Mouse (Mus musculus) heart, postnatal 0 days (tissue): ENCODE measurements around the gene Hspa5. TPM values are rescaled to one million over a fixed set of nuclear protein-coding genes. Genes with fewer than 3 reads are reported as not detected.
"Not testable (repeated sequence)": the region's sequence is repeated elsewhere in the genome, so short reads cannot be mapped to it uniquely, and the experiment has no call there.

ENCODE experiments used
- ATAC-seq: fragments of 200-750 bp; cut with Nextera tagmentation; 2 replicates; pipeline ENCODE4 v1.8.0; 2017; ENCODE audit warnings: low read depth, moderate number of reproducible peaks, moderate library complexity; ENCODE audit not compliant: insufficient read depth
- DNase-seq: peaks from one replicate; pipeline ENCODE4 v3.0.0-alpha.2; 2016; ENCODE audit warnings: low spot score
- H3K27ac ChIP-seq: fragments of 300-500 bp; sonication (generic); 2 replicates; pipeline ENCODE4 v1.5.1; 2014; ENCODE audit warnings: low read depth, mild to moderate bottlenecking
- H3K27me3 ChIP-seq: fragments of 300-500 bp; sonication (generic); 2 replicates; pipeline ENCODE4 v1.6.1; 2014; ENCODE audit warnings: low read length, mixed read lengths; ENCODE audit not compliant: control insufficient read depth, insufficient read depth
- H3K36me3 ChIP-seq: fragments of 300-500 bp; sonication (generic); replicated peaks from 2 replicates; pipeline ENCODE4 v1.6.1; 2014; ENCODE audit warnings: low read length, mixed read lengths; ENCODE audit not compliant: control insufficient read depth, insufficient read depth
- H3K4me1 ChIP-seq: fragments of 300-500 bp; sonication (generic); 2 replicates; pipeline ENCODE4 v1.6.1; 2014; ENCODE audit warnings: antibody characterized with exemption; ENCODE audit not compliant: control insufficient read depth, insufficient read depth
- H3K4me2 ChIP-seq: fragments of 300-500 bp; sonication (generic); 2 replicates; pipeline ENCODE4 v1.6.1; 2014; ENCODE audit warnings: low read depth, mild to moderate bottlenecking, low read length, moderate library complexity
- H3K4me3 ChIP-seq: fragments of 300-500 bp; sonication (generic); 2 replicates; pipeline ENCODE4 v1.5.1; 2014; ENCODE audit warnings: low read depth, low read length
- H3K9ac ChIP-seq: fragments of 300-500 bp; sonication (generic); replicated peaks from 2 replicates; pipeline ENCODE4 v1.6.1; 2014; ENCODE audit warnings: low read depth, low read length, mixed read lengths
- H3K9me3 ChIP-seq: fragments of 300-500 bp; sonication (generic); replicated peaks from 2 replicates; pipeline ENCODE4 v1.6.1; 2016; ENCODE audit warnings: low read length; ENCODE audit not compliant: control insufficient read depth
- CTCF ChIP-seq: IDR thresholded peaks from 2 replicates; pipeline ENCODE4 v1.5.1; 2016; ENCODE audit warnings: antibody characterized with exemption, control low read depth, low read depth
- EP300 ChIP-seq: IDR thresholded peaks from 2 replicates; pipeline ENCODE4 v1.6.1; 2016; ENCODE audit warnings: antibody characterized with exemption, low read depth
- WGBS: fragments of 180-500 bp; shearing (Covaris S2); extraction: QIAGEN DNeasy Blood & Tissue Kit; methylation state at CpG from one replicate; pipeline ENCODE4 v1.1.7; 2014; 5-methylcytosine and 5-hydroxymethylcytosine counted together
- polyA plus RNA-seq: library from polyadenylated mRNA; unstranded; fragments of >200 nt; fragmentation: Nextera tagmentation; extraction: Ambion mirVana; gene quantifications from 2 replicates; pipeline ENCODE4 v1.2.1, GENCODE M21; 2015
- total RNA-seq: library from RNA; depleted of rRNA; stranded (reverse); fragments of >200 nt; gene quantifications from 2 replicates; pipeline ENCODE4 v1.2.3, GENCODE M21; 2014; ENCODE audit warnings: low replicate concordance

The Hspa5 gene
- total and polyA plus RNA-seq, 2 experiments from 2014 or later = 175 to 348 TPM

DNA sequence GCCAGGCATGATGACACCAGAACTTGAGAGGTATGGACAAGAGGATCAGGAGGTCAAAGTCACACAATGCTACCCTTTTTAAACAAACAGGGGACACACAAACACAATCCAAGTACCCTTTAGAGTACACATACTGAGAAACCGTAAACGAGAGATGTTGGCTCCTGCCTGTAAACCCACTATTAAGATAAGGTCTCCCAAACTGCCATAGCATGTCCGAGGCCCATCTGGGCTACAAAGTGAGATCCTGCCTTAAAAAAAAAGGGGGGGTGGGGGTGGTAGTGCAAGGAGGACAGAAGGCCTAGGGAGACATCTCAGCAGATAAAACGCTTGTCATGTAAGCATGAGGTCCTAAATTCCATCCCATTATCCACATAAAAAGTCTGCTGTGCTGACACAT lies 23.3 kb upstream of the Hspa5 start:
- H3K27ac ChIP-seq = no peak overlapping the region
- WGBS = 85% methylated on average over 4 of the region's 4 CpGs
- ATAC-seq (no peak), DNase-seq (no peak)
- no peaks in the 10 kb centered on the region for H3K9me3 ChIP-seq
- 0 out of 2 replicates have a peak, but pooled peaks cover 5% of the 10 kb centered on the region for H3K4me1 ChIP-seq
- no peak overlapping the region for H3K9ac ChIP-seq
- no peak overlapping the region for H3K4me2 ChIP-seq
- H3K4me3 ChIP-seq = no peak overlapping the region
- TF ChIP-seq CTCF = no peak
- no peak for TF ChIP-seq EP300
- no peaks in the 10 kb centered on the region for H3K27me3 ChIP-seq
- H3K36me3 ChIP-seq = peaks cover 3% of the 10 kb centered on the region; the same call in 1 of the 2 replicates

DNA sequence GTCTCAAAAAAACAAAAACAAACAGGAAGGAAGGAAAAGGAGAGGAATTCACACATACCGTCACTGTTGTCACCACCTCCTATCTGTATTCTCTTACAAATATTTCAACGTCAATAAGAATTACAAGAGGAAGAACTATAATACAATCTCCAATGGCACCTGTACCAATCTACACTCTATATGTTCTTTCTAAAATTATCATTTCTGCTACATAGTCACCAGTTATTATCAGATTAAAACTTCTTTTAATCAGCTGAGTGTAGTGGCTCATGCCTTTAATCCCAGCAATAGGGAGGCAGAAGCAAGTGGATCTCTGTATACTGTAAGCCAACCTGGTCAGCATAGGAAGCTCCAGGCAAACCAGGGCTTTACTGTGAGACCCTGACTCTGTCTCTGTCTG lies 21.5 kb upstream of the Hspa5 start:
- no peak overlapping the region for H3K9ac ChIP-seq
- TF ChIP-seq EP300 (no peak), CTCF (no peak)
- H3K4me1 ChIP-seq = peaks cover 10% of the 10 kb centered on the region; the same call in 1 of the 2 replicates
- WGBS = 34% methylated on average over 2 of the region's 2 CpGs
- H3K4me3 ChIP-seq = no peak overlapping the region
- no peak overlapping the region for H3K27ac ChIP-seq
- H3K9me3 ChIP-seq = no peaks in the 10 kb centered on the region
- no peak for DNase-seq
- no peak overlapping the region for H3K4me2 ChIP-seq
- no peaks in the 10 kb centered on the region for H3K27me3 ChIP-seq
- no peak for ATAC-seq
- no peaks in the 10 kb centered on the region for H3K36me3 ChIP-seq

DNA sequence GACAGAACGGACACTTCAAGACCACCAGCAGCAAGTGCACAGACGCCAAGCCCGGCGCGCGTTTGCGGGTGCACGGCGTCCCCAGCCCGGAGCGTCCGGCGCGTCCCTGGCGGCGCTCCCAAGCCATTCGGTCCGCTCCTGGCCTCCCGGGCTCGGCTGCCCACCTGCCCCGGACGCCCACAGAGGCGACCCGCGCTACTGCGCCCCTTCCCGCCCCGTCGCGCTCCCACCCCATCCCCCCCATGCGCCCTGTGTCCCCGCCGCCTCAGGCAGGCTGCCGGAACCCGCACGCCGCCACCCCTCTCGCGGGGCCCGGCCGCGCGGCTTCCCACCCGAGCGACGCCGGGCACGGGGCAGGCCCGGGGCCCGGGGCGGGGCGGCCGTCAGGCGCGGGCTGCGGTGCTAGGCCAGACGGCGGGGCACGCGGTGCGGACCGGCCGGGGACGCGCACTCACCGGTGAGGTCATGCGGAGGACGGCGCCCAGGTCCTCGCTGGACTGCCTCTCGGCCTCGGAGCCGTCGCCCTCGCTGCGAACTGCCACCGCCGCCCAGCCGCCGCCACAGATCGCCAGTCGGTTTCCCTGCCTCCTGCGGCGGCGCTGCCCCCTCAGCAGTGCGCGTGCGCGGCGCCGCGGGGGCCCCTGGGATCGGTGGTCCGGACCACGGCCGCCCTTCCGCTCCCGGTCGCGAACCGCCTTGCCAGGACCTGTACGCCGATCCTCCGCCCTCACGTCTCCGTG lies 17.8 kb upstream of the Hspa5 start:
- WGBS = under 1% methylated on average over 78 of the region's 106 CpGs
- peak; percentile 94 for ATAC-seq
- H3K27me3 ChIP-seq = no peaks in the 10 kb centered on the region

DNA sequence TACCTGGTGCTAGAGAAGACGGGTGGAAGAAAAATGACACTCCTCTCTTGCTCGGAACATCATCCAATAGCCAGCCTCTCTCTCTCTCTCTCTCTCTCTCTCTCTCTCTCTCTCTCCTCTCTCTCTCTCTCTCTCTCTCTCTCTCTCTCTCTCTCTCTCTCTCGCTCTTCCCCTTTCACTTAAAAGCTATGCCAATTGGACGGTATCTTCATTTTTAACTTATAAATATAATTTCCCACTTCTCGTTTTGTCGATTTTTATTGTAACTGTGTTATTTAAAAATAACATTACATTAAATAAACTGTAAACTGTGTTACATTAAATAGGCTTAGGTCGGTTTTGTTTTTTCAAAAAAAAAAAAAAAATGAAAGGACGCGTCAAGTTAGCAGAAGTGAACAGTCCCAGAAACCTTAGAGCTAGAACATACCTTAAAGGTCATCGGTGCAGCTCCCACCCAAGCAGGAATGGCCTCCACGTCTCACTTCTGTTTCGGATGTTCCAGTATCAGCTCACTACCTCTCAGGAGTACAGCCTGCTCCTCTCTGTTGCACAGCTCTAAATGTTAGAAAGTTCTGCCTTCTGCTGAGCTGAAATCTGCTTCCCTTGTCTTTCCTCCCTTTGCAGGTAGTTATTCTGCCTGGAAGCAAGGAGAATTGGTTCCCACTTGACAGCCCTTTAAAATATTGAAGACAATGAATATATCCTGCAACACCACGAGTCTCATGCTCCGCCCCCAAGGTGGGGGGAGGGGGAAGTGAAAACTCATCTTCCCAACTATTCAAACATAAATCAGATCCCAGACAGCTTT lies 17.0 kb upstream of the Hspa5 start, which contains the start of gene Gapvd1:
Gene Gapvd1, minus strand, starts transcription at position 682 of the 808 bp plus-strand sequence.
- Histone ChIP-seq H3K9me3 (no peaks in the 10 kb centered on the region), H3K4me3 (peak within 1 kb of the TSS; percentile 96), H3K4me2 (peak within 1 kb of the TSS; percentile 81), H3K9ac (peak within 1 kb of the TSS; percentile 97), H3K4me1 (peaks cover 10% of the 10 kb centered on the region; the same call in 1 of the 2 replicates), H3K27ac (peak within 1 kb of the TSS; percentile 98), H3K36me3 (no peaks in the 10 kb centered on the region), H3K27me3 (no peaks in the 10 kb centered on the region)
- DNase-seq = peak; percentile 20
- TF ChIP-seq EP300 (no peak), CTCF (no peak)
- WGBS = 3% methylated on average over 14 of the region's 14 CpGs
- no peak for ATAC-seq

More for the DNA sequence above, 17.8 kb upstream of the Hspa5 start:
- DNase-seq = peak; percentile 89
- peak overlapping the region; percentile 96 for H3K4me3 ChIP-seq
- H3K36me3 ChIP-seq = no peaks in the 10 kb centered on the region
- H3K4me1 ChIP-seq = peaks cover 10% of the 10 kb centered on the region; the same call in 1 of the 2 replicates
- peak overlapping the region; percentile 98 for H3K27ac ChIP-seq
- TF ChIP-seq EP300 = no peak
- peak; percentile 8; the same call in 1 of the 2 replicates for TF ChIP-seq CTCF
- no peaks in the 10 kb centered on the region for H3K9me3 ChIP-seq
- peak overlapping the region; percentile 81 for H3K4me2 ChIP-seq
- peak overlapping the region; percentile 97 for H3K9ac ChIP-seq

DNA sequence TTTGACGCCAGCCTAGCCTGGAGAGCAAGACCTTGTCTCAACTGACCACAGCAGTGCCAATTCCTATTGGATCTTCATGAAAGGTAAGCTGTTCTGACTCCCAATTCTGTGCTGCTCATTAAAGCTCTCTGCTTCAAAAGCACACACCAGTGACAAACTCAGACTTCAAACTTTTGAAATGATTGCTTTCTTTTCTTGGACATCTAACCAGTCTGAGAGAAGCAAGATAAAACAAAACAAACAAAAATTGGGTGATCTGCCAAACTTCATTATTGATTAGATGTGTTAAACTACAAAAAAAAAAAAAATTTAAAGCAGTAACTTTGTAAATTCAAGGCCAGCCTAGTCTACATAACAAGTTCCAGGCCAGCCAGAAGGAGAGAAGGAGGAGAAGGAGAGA lies 14.4 kb upstream of the Hspa5 start:
- no peak for ATAC-seq
- DNase-seq = no peak
- 50% methylated on average over 1 of the region's 1 CpGs for WGBS

DNA sequence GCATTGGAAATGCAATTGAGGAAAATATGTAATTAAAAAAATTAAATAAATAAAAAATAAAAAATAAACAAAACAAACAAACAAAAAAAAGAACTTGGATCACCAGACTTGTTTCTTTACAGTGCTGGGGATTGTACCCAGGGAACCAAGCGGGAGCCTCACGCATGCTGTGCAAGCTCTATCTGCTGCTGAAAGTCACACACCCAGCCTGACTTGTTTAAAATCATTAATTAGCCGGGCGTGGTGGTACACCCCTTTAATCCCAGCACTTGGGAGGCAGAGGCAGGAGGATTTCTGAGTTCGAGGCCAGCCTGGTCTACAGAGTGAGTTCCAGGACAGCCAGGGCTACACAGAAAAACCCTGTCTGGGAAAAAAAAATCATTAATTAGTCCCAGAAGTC lies 10.5 kb upstream of the Hspa5 start:
- not testable (repeated sequence) for ATAC-seq

More for the DNA sequence above, 14.4 kb upstream of the Hspa5 start:
- H3K27ac ChIP-seq = no peak overlapping the region
- H3K4me3 ChIP-seq = no peak overlapping the region
- no peak overlapping the region for H3K9ac ChIP-seq
- H3K4me2 ChIP-seq = no peak overlapping the region
- no peaks in the 10 kb centered on the region for H3K9me3 ChIP-seq
- TF ChIP-seq CTCF = no peak
- TF ChIP-seq EP300 = no peak
- H3K27me3 ChIP-seq = no peaks in the 10 kb centered on the region
- no peaks in the 10 kb centered on the region for H3K36me3 ChIP-seq
- peaks cover 5% of the 10 kb centered on the region; the same call in 1 of the 2 replicates for H3K4me1 ChIP-seq

More for the DNA sequence above, 10.5 kb upstream of the Hspa5 start:
- not testable (repeated sequence) for H3K4me2 ChIP-seq, H3K36me3 ChIP-seq, H3K9ac ChIP-seq, H3K27me3 ChIP-seq, DNase-seq, H3K4me3 ChIP-seq, H3K9me3 ChIP-seq, H3K27ac ChIP-seq, H3K4me1 ChIP-seq
- 79% methylated on average over 5 of the region's 5 CpGs for WGBS
